Mouse (Mus musculus): ENCODE results near the gene Dazap1. TPM values are rescaled to one million over a fixed set of nuclear protein-coding genes. Genes with fewer than 3 reads are reported as not detected.
"Not testable (repeated sequence)": the region's sequence is repeated elsewhere in the genome, so short reads cannot be mapped to it uniquely, and the experiment has no call there.

Dazap1 gene
- polyA plus RNA-seq, 1 experiment = 52.1 TPM

- not testable (repeated sequence) for DNase-seq (ENCODE audit: low read depth, low spot score)
- WGBS = 9% methylated on average over 3 of the region's 3 CpGs
Measured at GRCm38 (mm10) chr10:80248437-80248836, 12.8 kb upstream of the Dazap1 start.

DNA sequence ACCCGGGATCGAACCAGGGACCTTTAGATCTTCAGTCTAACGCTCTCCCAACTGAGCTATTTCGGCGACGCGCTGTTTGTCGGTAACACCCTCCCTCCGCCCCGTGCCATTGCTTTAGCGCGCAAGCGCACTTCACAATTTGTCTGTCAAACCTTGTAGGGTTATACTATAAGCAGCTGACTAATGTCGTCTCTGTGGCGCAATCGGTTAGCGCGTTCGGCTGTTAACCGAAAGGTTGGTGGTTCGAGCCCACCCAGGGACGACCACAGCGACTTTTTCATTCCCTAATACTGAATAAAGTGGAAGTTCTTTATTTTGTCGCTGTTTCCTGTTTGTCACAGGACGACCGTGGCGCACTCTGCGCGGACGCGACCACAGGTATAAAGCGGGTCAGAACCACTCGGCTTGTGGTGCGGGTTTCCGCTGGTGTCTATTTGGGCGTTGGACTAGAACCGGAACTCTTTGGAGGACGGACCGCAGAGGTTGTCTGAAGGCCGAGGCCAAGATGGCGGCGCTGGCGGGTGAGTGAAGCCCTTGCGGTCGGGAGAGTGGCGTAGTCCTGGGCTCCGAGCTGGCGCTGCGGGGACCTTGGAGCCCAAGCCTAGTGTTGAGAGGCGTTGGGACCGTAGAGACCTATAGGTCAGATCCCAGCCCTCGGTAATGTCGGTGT is 12.2 kb upstream of the Dazap1 start, which contains the start of gene Ndufs7:
TSS of gene Ndufs7 (plus strand) at position 151 of the 670 bp plus-strand sequence.
- WGBS = under 1% methylated on average over 53 of the region's 53 CpGs
- DNase-seq (ENCODE audit: low read depth, low spot score) = peak; percentile 83

GRCm38 (mm10) chr10:80250059-80250458 is 11.2 kb upstream of the Dazap1 start:
- DNase-seq (ENCODE audit: low read depth, low spot score) = no peak
- WGBS = 11% methylated on average over 2 of the region's 2 CpGs

- 77% methylated on average over 4 of the region's 4 CpGs for WGBS
- no peak for DNase-seq (ENCODE audit: low read depth, low spot score)
Measured at GRCm38 (mm10) chr10:80250573-80250972, 10.7 kb upstream of the Dazap1 start.

DNA sequence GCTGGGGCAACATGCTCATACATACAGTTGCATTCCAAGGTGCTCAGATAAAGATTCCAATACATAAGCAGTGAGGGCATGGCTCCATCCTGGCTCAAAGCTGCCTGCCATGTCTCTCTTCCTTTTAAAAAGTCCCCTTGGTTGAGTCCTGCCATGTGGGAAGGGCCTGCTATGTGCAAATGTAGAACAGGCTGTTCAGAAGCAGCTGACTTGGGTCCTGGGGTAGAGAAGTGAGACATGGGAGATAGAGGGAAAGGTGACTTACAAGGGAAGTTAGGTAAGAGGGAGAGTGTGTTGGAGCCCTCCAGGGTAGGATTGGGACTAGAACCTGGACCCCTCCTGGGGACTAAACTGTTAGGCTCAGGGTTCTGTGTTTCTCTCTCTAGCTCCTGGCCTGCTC is 9.3 kb upstream of the Dazap1 start:
- no peak for DNase-seq (ENCODE audit: low read depth, low spot score)

DNA sequence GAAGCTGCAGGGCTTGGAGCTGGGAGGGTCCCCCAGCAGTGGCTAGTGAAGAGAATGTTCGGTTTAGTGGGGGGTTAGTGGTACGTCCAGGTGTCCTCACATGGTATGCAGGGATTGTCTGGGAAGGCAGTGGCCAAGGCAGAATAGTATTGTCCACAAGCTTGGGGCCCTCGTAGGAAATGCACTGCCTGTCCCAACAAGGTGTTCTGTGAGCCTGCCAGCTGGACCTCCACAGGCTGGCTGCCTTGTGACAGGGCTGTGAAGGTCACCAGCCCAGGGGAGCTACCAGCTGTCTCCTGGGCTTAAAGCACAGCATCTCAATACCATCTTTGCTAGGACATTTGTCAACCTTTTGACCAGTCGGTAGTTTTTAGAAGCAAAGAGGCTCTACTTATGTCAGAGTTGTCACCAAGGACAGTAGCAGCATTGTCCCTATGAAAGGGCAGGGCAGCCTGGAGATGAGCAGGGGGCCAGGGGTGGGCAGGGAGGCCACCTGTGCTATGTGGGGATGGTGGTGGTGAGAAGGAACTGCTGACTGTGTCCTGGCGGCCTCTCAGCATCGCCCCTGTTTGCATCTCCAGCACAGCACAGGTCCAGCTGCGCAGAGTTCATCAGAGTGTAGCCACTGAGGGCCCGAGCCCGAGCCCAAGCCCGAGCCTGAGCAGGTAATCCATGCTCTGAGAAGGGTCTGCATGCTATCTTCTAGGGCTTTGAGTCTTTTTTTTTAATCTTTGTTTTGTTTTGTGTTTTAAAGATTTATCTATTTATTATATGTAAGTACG is 8.6 kb upstream of the Dazap1 start:
- 96% methylated on average over 11 of the region's 11 CpGs for WGBS
- DNase-seq (ENCODE audit: low read depth, low spot score) = no peak

DNA sequence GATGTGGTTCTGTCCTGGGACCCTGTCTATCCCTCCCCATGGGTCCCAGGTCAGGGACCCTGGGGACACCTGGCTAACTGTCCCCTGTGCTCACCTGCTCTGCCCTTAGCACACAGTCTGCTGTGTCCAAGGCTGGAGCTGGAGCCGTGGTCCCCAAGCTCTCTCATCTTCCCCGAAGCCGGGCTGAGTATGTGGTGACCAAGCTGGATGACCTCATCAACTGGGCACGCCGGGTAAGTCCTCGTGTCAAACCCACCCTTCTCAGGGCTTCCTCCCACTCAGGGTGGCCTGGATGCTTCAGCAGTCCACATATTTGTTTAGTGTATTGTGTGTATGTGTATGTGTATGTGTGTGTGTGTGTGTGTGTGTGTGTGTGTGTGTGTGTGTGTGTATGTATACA is 7.7 kb upstream of the Dazap1 start:
- WGBS = 75% methylated on average over 6 of the region's 6 CpGs
- no peak for DNase-seq (ENCODE audit: low read depth, low spot score)

- WGBS = 94% methylated on average over 26 of the region's 26 CpGs
- no peak for DNase-seq (ENCODE audit: low read depth, low spot score)
Measured at GRCm38 (mm10) chr10:80254331-80255297, 6.7 kb upstream of the Dazap1 start.

- DNase-seq (ENCODE audit: low read depth, low spot score) = no peak
- 80% methylated on average over 5 of the region's 5 CpGs for WGBS
Measured at GRCm38 (mm10) chr10:80255881-80256535, 5.3 kb upstream of the Dazap1 start.

DNA sequence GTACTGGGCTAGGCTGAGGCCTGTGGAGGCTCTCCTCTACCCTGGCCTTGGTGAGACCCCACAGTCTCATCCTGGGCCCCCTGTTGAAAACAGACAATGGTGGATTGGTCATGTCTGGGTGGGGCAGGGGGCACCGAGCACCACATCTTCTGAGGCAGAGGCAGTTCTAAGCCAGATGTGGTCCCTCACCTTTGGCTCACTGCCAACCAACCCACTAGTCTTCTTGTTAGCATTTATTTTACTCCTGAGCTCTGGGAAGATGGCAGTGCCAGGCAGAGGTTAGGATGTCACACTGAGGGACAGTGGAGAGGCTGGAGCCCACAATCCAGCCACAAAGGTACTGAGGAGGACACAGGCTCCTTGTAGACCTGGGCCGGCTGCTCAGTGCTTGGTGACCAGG is 3.4 kb upstream of the Dazap1 start:
- no peak for DNase-seq (ENCODE audit: low read depth, low spot score)
- 81% methylated on average over 2 of the region's 2 CpGs for WGBS

DNA sequence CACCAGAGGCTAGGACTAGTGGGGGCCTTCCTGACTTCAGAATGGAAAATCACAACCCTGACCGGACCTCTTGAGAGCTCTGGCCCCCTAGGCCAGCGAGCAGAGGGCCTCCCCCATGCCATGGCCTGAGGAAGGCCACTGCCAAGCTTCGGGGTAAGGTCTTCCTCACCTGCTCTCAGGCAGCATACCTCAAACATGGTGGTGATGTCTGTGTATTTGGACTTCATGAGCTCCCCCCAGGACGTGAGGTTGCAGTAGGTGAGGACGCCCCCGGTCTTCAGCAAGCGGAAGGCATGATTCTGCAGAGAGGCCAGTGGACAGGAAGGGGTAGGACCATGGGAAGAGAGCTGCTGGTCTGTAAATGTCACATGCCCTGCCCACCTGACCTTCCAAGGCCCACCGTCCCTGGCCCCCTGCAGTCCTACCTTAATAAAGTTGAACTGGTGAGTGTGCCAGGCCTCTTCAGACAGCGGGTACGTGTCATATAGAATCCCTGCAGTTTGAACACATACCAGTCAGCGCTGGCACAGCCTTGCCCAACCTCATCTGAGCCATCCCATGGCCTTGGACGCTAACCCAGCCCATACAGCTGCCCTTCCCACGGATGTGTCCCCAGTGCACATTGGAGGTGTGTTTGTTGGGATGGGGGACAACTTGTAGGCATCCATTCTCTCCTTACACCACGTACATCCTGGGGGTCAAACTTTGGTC is 2.4 kb upstream of the Dazap1 start:
- 94% methylated on average over 14 of the region's 14 CpGs for WGBS
- no peak for DNase-seq (ENCODE audit: low read depth, low spot score)

GRCm38 (mm10) chr10:80259463-80259805 is 1.9 kb upstream of the Dazap1 start:
- DNase-seq (ENCODE audit: low read depth, low spot score) = no peak
- 84% methylated on average over 6 of the region's 6 CpGs for WGBS

DNA sequence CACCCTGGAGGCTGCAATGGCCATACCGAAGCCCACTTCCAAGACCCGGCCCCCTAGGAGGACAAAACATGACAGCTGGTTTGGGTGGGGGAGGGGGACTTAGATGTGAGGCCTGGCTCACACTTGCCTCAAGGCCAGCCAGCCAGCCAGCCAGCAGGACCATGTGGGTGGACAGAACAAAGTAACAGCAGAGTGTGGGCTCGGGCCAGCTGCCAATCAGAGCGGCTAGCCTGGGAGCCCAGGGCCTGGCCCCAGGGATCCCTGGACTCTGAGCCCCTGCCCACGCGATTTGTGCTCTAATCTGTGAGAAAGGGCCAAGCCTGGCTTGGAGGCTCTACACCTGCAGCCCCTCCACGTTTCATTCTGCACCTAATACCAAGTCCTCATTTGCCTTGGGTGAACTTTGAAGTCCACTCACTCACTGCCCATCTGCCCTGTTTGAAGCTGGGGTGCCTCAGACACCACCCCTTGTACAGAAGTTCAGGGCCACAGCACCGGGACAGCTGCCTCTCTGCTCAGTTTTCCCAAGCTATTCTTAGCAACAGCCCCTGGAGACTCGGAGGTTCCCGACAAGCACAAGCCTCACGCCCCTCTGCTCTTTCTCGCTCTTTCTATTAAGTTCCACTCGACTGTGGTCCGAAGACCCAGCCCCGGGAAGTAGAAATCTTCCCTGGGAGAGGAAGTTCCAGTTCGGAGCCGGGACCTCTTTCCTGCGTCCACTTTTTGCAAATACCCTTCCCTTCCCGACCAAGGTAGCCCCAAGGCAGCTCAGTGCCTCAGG is 1.2 kb upstream of the Dazap1 start:
- 16% methylated on average over 19 of the region's 19 CpGs for WGBS
- no peak for DNase-seq (ENCODE audit: low read depth, low spot score)

GRCm38 (mm10) chr10:80261585-80261968 is 291 bp downstream of the Dazap1 start:
- 0% methylated on average over 14 of the region's 14 CpGs for WGBS
- peak; percentile 98 for DNase-seq (ENCODE audit: low read depth, low spot score)

- DNase-seq (ENCODE audit: low read depth, low spot score) = no peak
- WGBS = 43% methylated on average over 12 of the region's 12 CpGs
Measured at GRCm38 (mm10) chr10:80262169-80262568, 883 bp downstream of the Dazap1 start.

GRCm38 (mm10) chr10:80262776-80263365 is 1.6 kb downstream of the Dazap1 start:
- WGBS = 90% methylated on average over 10 of the region's 10 CpGs
- DNase-seq (ENCODE audit: low read depth, low spot score) = no peak

GRCm38 (mm10) chr10:80264341-80265148 is 3.3 kb downstream of the Dazap1 start:
- DNase-seq (ENCODE audit: low read depth, low spot score) = peak; percentile 91
- under 1% methylated on average over 81 of the region's 81 CpGs for WGBS

All from large intestine, adult 2 months (tissue).